Mouse (Mus musculus) right cerebral cortex, adult 18-20 months (tissue): Measurements from ENCODE around the gene Col20a1.
A peak's percentile ranks its signal among the peaks of the same experiment; 100 is the strongest.

Experiments used
- DNase-seq: peaks from one replicate; pipeline ENCODE4 v3.0.0; 2022; ENCODE audit warnings: mixed read lengths

Gene Col20a1

GRCm38 (mm10) chr2:180986449-180986848 lies at the start of gene Col20a1:
Gene Col20a1, plus strand, starts transcription at chr2:180986535.
- no peak for DNase-seq

GRCm38 (mm10) chr2:180940187-180940586 lies 46.1 kb upstream of the Col20a1 start:
- no peak for DNase-seq

DNA sequence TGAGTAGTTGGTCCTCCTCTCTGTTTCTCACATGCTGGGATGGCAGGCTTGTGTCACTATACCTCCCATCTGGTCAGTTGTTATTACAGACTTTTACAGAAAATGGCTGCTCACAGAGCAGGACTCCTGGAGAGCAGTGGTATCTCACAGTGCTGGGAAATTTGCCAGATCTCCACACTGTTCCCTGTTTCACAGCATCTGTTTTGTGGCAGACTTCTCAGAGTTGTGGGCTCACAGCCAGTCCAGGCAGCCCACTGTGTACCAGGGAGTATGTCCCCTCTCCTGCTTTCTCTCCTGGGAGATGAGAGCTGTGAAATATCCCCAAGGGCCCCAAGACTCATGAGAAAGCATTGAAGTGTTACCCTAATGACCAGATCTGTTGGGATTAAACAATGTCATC lies 44.5 kb upstream of the Col20a1 start:
- DNase-seq = no peak

- DNase-seq = no peak
Measured at GRCm38 (mm10) chr2:180949947-180950346, 36.4 kb upstream of the Col20a1 start.

GRCm38 (mm10) chr2:180952731-180953171 lies 33.6 kb upstream of the Col20a1 start:
- DNase-seq = peak; percentile 38

- no peak for DNase-seq
Measured at GRCm38 (mm10) chr2:180953638-180954037, 32.7 kb upstream of the Col20a1 start.

DNA sequence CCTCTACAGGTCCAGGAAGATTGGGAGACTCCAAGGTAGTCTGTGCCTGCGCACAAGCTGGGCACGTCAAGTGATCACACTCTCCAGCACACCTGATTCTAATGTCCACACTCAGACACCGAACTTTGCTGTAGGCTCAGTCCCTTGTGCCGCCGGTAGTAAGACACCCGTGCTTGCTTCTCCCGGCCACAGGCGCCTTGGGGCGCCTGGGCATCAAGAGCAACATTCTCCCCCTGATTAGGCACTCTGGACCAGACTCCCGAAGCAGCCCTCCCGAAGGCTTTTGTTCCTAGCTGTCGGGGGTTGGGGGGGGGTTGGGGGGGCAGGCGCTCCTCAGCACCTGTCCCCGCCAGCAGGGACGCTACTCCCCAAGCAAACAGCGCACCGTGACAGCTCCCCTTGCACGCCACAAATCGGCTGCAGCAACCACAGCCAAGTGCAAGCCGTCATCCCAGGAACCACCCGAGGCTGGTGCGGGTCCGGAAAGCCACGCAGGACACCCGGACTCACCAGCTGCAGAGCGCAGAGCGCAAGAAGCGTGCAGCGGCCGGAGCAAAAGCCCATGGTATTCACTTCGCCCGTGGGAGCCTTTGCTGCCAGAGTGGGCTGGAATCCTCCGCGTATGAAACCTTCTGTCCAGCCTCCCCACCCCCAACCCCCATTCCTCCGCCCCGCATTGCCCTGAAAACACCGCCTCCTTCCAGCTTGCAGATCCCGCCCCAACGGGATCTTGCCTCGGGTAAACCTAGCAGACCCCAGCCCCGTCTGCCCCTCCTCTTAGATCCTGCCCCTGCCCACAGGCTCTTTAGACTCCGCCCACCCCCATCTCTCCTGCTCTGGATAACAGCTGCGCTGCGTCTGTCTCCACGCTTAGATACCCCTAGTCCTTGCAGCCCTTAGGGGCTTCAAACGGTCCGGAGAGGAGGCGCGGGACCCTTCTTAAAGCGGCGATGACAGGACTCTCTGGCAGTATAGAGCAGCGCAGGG lies 32.0 kb upstream of the Col20a1 start, which contains the start of gene Nkain4:
TSS of gene Nkain4 (minus strand) at position 639 of the 987 bp plus-strand sequence.
- DNase-seq = peak; percentile 46

DNA sequence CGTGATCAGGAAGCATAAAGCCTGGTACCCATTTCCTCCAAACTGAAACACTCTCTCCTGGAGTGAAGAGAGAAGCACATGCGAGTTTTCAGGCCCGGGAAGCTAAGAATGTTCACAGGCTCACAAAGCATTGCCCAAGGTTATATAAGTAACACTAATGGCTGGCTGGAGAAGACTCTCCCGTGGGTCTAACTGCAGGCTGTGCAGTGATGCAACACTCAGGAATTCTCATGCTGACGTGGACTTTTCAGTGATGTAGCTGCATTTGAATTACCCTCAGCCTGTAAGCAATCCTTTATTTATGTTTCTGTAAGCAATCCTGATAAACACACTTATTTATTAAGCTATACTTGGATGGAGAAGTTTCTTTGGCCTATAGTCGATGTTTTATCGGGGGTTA lies 26.7 kb upstream of the Col20a1 start:
- no peak for DNase-seq

DNA sequence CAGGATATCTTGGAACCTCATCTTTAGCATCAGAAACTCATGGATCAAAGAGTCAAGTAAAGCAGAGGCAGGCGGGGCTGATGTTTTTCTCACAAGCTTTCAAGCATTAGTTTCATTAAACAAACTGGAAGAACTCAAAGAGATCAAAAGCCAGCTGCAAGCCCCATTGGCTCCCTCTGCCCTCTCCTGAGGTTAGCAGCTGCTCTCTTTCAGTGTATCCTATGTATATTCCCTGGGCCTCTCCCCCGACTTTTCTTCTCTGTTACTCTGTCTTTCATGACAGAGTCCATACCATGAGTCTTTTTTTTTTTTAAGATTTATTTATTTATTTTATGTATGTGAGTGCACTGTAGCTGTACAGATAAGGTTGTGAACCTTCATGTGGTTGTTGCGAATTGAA lies 26.1 kb upstream of the Col20a1 start:
- no peak for DNase-seq

DNA sequence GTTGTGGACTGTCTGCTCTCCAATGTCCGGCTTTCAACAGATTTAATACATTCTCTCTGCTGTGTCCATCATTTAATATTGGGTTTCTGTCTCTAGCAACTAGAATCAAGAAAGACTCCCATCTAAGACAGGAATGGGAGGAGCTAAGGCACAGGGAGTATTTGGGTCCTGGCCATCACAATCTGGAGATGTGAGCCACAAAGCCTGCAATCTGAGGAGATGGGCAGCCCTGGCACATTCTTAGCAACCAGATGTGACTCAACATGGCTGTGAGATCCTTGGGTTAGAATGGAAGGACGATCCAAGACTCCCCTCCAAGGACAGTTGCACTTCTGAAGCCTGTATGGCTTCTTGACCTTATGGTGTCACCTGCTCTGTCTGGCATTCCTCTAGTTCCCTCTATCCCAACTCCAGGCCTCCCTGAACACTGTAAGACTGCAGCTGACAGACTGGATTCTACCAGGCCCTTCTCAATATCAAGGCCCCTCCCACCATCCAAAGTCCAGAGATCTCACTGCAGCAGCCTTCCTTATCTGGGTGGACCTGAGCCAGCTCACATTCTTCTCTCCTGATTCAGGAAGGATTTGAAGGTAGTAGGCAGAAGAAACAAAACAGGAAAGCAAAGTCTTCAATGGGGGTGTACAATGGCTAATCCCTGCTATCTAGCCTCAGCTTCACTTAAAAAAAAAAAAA lies 23.6 kb upstream of the Col20a1 start:
- DNase-seq = no peak

GRCm38 (mm10) chr2:180963956-180964355 lies 22.4 kb upstream of the Col20a1 start:
- peak; percentile 61 for DNase-seq

- DNase-seq = peak; percentile 49
Measured at GRCm38 (mm10) chr2:180966092-180966882, 20.0 kb upstream of the Col20a1 start.

DNA sequence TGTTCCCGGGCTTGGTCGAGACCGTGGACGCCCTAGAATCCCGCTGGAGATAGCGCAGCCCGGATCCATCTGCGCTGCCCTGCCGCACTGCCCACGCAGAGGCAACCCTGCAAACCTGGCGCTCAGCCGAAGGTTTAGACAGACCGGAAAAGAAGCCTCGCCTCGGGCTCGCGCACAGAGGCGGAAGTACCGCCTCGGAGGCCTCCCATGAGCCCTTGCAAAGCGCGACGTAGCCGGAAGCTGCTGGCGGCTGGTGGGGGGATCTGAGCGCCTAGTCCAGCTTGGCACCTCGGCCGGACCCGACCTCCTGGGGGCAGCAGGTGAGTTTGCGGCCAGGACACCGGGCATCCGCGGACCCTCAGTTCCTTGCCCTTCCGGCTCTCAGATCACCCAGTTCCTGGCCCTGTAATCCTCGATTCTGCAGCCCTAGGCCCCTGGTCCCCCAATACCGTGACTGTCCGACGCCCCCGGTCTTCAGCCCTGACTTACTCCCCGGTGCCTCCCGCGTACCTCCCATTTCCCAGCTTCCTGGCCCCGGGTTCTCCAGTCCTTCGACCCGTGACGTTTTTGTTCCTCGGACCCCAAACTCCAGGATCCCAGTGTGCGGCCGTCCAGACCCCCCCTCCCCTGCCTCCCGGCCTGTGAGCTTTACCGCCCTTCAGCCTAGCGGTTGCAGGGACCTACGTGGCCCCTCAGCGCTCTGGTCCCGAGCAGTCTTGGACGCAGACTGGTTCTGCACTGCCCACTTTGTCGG lies 19.1 kb upstream of the Col20a1 start, which contains the start of gene Arfgap1:
TSS of gene Arfgap1 (plus strand) at position 216 of the 754 bp plus-strand sequence.
- DNase-seq = peak; percentile 96

- DNase-seq = no peak
Measured at GRCm38 (mm10) chr2:180981133-180981532, 5.2 kb upstream of the Col20a1 start.

- DNase-seq = no peak
Measured at GRCm38 (mm10) chr2:180985635-180986034, 700 bp upstream of the Col20a1 start.

DNA sequence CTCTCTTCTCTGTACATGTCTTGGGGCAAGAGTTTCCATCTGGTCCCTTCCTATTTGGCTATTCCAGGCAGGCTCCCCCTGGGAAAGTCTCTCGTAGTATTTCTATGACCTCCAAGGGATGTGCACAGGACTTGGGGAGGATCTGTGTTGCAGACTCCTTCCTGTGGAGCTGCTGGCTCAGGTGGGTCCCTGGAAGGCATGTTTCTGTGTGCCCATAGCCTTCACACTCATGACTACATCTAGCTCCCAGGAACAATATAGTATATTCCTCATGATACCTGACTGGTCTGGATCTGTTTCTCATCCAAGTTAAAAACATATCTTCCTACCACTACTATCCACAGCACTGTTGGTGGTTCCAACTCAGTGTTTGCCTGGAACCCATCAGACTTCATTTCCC lies 666 bp downstream of the Col20a1 start:
- DNase-seq = no peak

DNA sequence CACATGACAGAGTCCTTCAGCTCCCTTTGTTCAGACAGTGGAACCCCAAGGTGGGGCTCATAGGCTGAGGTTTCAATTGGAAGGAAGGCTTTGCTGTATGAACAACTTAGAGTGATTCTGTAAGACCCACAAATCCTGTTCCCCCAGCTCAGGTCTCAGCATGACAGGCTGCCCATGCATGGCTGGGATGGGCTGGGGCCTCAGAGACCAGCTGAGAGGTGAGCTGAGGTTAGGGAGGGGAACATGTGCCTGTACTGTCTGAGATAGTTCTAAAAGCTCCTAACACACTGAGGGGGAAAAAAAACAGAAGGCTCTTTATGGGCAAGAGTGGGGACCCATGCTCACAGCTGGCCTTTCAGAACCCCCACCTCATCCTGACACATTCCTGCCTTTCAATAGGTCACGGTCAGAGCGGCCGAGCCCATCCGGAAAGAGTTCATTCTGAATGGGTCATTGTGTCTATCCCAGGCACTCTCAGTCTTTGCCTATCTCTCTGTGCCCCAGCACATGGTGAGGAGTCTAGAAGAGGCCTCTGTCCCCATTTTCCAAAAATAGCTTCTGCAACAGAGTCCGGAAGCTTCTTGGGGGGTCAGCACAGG lies 1.2 kb downstream of the Col20a1 start:
- no peak for DNase-seq

- DNase-seq = peak; percentile 15
Measured at GRCm38 (mm10) chr2:180988347-180988913, 2.1 kb downstream of the Col20a1 start.

- no peak for DNase-seq
Measured at GRCm38 (mm10) chr2:180988948-180989347, 2.6 kb downstream of the Col20a1 start.

DNA sequence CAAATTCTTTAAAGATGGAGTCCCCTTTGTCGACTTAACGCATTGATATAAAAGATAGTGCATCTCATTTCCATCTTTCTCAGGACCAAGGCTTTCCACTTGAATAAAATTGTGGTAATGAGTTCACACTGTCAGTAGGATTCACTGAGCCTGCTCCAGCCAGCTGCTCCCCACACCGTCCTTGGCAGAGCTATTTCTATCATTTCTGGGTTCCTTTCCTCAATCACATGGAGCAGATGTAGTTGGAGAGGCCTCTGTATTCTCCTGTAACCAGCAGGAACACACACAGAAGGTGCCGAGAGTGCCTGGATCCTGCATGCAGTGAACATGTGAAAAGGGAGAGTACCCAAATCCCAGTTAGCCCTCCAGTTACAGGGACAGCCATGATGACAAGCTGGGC lies 4.0 kb downstream of the Col20a1 start:
- DNase-seq = peak; percentile 12

DNA sequence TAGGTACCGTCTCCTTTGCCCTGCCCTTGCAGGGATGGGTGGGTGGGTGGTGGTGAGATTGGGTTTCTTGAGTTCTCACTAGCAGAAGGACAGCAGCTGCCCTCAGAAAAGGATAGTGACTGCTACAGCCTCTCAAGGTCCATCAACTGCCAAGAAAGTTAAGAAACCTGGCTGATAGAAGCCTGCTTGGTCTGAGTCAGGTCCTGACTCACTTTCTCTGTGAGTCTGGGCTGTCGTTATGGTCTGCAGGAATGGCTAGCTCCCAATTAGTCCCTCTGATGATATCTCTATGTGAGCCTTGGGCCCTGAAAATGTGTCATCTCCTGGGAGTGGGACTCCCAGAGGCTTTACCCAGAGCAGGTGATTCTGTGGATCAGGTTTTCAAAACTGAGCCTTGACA lies 8.0 kb downstream of the Col20a1 start:
- DNase-seq = no peak
